Mouse (Mus musculus) hindbrain, embryonic 14.5 days (tissue): ENCODE results near the gene Gm10271. TPM values are rescaled to one million over a fixed set of nuclear protein-coding genes. Genes with fewer than 3 reads are reported as not detected.

Source experiments
- ATAC-seq: fragments of 200-750 bp; cut with Nextera tagmentation; 2 replicates; pipeline ENCODE4 v1.8.0; 2017; ENCODE audit warnings: moderate number of reproducible peaks, mild to moderate bottlenecking, moderate TSS enrichment, moderate library complexity; ENCODE audit not compliant: low FRiP score
- DNase-seq: peaks from one replicate; pipeline ENCODE4 v3.0.0-alpha.2; 2015; ENCODE audit warnings: low spot score
- H3K27ac ChIP-seq: fragments of 300-500 bp; sonication (generic); 2 replicates; pipeline ENCODE4 v1.5.1; 2014; ENCODE audit warnings: mild to moderate bottlenecking, moderate library complexity
- H3K27me3 ChIP-seq: fragments of 300-500 bp; sonication (generic); 2 replicates; pipeline ENCODE4 v1.6.1; 2014; ENCODE audit warnings: mild to moderate bottlenecking, low read length, mixed read lengths; ENCODE audit not compliant: control insufficient read depth, insufficient read depth
- H3K36me3 ChIP-seq: fragments of 300-500 bp; sonication (generic); replicated peaks from 2 replicates; pipeline ENCODE4 v1.6.1; 2014; ENCODE audit not compliant: control insufficient read depth, insufficient read depth
- H3K4me1 ChIP-seq: fragments of 300-500 bp; sonication (generic); replicated peaks from 2 replicates; pipeline ENCODE4 v1.6.1; 2014; ENCODE audit warnings: antibody characterized with exemption, low read length, mixed read lengths; ENCODE audit not compliant: control insufficient read depth, insufficient read depth
- H3K4me2 ChIP-seq: fragments of 300-500 bp; sonication (generic); replicated peaks from 2 replicates; pipeline ENCODE4 v1.6.1; 2014; ENCODE audit warnings: mild to moderate bottlenecking, moderate library complexity
- H3K4me3 ChIP-seq: fragments of 300-500 bp; sonication (generic); replicated peaks from 2 replicates; pipeline ENCODE4 v1.5.1; 2014; ENCODE audit warnings: mild to moderate bottlenecking, low read length
- H3K9ac ChIP-seq: fragments of 300-500 bp; sonication (generic); 2 replicates; pipeline ENCODE4 v1.6.1; 2014
- H3K9me3 ChIP-seq: fragments of 300-500 bp; sonication (generic); 2 replicates; pipeline ENCODE4 v1.6.1; 2016; ENCODE audit warnings: low read length; ENCODE audit not compliant: control insufficient read depth
- WGBS: fragments of 180-500 bp; shearing (Covaris S2); extraction: QIAGEN DNeasy Blood & Tissue Kit; methylation state at CpG from one replicate; pipeline ENCODE4 v1.1.7; 2014; 5-methylcytosine and 5-hydroxymethylcytosine counted together
- polyA plus RNA-seq: library from polyadenylated mRNA; unstranded; fragments of >200 nt; fragmentation: Nextera tagmentation; extraction: Ambion mirVana; gene quantifications from 2 replicates; pipeline ENCODE4 v1.2.1, GENCODE M21; 2014

The Gm10271 gene
- polyA plus RNA-seq, 1 experiment from 2014 or later = not detected

DNA sequence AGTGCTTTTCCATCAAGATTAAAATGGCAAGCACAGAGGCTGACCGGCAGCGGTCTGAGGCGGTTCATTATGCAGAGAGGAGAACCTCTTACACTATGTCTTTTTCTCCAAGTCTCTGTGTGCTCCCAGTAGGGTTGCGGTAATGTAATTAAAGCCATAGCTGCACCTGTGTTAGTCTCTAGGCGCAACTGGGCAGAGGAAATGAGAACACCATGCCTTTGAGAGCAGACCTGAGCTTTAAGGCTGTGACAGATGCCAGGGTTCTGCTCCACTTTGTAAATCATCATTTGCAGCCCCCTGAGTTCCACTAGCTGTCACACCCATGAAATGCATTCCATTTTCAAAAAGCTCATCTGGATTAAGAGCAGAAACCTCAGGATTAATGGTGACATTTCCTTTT lies 32.3 kb upstream of the Gm10271 start:
- no peaks in the 10 kb centered on the region for H3K9me3 ChIP-seq
- H3K27me3 ChIP-seq = no peaks in the 10 kb centered on the region
- no peak for ATAC-seq
- no peak overlapping the region for H3K9ac ChIP-seq
- no peak overlapping the region for H3K4me3 ChIP-seq
- peak overlapping the region; percentile 26; the same call in 1 of the 2 replicates for H3K27ac ChIP-seq
- WGBS = 54% methylated on average over 5 of the region's 5 CpGs
- H3K4me2 ChIP-seq = no peak overlapping the region
- no peaks in the 10 kb centered on the region for H3K36me3 ChIP-seq
- H3K4me1 ChIP-seq = no peaks in the 10 kb centered on the region
- DNase-seq = no peak

DNA sequence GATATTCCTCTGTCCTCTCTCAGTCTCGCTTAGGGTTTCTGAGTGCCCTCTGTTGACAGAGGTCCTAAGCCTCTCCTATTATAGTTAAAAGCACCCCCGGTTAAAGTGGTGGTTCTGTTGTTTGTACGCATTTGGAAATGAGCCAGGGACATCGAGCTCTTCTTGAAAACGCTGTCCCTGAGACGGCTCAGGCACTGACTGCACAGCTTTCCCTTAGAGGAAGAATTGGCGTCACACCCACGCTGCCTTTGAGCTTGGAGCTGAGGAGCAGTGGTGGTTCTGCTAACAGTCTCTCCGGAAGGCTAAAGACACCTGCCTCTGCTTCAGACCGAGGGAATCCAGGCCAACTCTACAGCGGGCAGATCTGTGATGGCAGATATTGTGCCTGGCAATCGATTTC lies 28.6 kb upstream of the Gm10271 start:
- H3K27me3 ChIP-seq = no peaks in the 10 kb centered on the region
- H3K36me3 ChIP-seq = no peaks in the 10 kb centered on the region
- H3K27ac ChIP-seq = no peak overlapping the region
- WGBS = 68% methylated on average over 12 of the region's 12 CpGs
- H3K4me1 ChIP-seq = no peaks in the 10 kb centered on the region
- no peak overlapping the region for H3K4me3 ChIP-seq
- DNase-seq (no peak), ATAC-seq (no peak)
- no peak overlapping the region for H3K9ac ChIP-seq
- H3K9me3 ChIP-seq = no peaks in the 10 kb centered on the region
- H3K4me2 ChIP-seq = no peak overlapping the region

- H3K9ac ChIP-seq = no peak overlapping the region
- no peaks in the 10 kb centered on the region for H3K9me3 ChIP-seq
- no peak for DNase-seq
- 87% methylated on average over 17 of the region's 17 CpGs for WGBS
- H3K27ac ChIP-seq = no peak overlapping the region
- no peaks in the 10 kb centered on the region for H3K4me1 ChIP-seq
- H3K36me3 ChIP-seq = no peaks in the 10 kb centered on the region
- H3K4me2 ChIP-seq = no peak overlapping the region
- no peak for ATAC-seq
- H3K4me3 ChIP-seq = no peak overlapping the region
- no peaks in the 10 kb centered on the region for H3K27me3 ChIP-seq
Measured at GRCm38 (mm10) chr10:116998716-116999455, 26.5 kb upstream of the Gm10271 start.

DNA sequence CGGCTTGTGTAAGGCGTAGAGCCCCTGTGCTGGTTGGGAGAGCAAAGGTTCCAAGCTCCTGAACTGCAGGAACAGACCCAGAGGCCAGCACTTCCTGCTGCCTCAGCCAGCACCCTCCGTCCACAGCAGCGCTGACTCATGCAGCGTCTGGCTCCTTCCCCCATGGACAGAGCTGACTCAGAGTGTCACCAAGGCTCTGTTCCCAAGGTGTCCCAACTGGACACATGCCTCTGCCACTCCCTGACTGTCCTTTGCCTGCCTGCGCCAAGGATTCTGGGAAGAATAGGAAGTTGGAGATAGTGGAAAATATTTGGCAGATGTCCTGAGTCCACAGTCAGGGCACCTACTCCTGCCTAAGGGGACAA lies 23.8 kb upstream of the Gm10271 start:
- no peaks in the 10 kb centered on the region for H3K27me3 ChIP-seq
- H3K9ac ChIP-seq = no peak overlapping the region
- H3K4me3 ChIP-seq = no peak overlapping the region
- no peak for DNase-seq
- no peaks in the 10 kb centered on the region for H3K9me3 ChIP-seq
- H3K4me1 ChIP-seq = no peaks in the 10 kb centered on the region
- no peak overlapping the region for H3K27ac ChIP-seq
- ATAC-seq = no peak
- 82% methylated on average over 6 of the region's 6 CpGs for WGBS
- H3K36me3 ChIP-seq = no peaks in the 10 kb centered on the region
- H3K4me2 ChIP-seq = no peak overlapping the region

DNA sequence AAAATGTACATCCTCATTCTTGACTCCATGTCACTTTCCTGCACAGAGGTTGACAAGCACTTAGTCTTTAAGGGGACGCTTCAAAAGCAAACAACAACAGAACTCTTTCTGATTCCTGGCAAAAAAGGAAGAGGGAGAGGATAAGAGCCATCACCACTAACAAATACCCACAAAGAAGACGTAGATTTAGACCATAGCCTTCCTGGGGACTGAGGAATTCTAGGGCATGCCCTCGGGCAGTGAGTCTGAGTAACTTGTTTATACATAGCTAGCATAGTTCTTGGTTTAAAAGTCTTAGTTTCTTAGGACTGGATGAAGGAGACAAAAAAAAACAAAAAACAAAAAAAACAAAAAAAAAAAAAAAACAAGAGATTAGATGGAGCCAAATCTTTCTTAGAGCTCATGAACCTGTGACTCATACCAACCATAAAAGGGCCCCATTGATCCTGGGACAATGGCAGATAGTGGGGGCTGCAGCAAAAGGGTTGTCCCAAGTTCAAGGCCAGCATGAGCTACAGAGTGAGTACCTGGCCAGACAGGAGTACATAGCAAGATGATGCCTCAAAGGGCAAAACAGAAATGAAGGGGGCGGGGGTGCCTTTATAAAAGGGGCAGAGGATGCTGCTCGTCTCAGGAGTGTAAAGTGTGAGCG lies 23.3 kb upstream of the Gm10271 start:
- Histone ChIP-seq H3K4me1 (no peaks in the 10 kb centered on the region), H3K27me3 (no peaks in the 10 kb centered on the region), H3K4me3 (no peak overlapping the region), H3K36me3 (no peaks in the 10 kb centered on the region), H3K9me3 (no peaks in the 10 kb centered on the region), H3K9ac (no peak overlapping the region), H3K4me2 (no peak overlapping the region), H3K27ac (no peak overlapping the region)
- WGBS = 72% methylated on average over 6 of the region's 6 CpGs
- DNase-seq (no peak), ATAC-seq (no peak)

DNA sequence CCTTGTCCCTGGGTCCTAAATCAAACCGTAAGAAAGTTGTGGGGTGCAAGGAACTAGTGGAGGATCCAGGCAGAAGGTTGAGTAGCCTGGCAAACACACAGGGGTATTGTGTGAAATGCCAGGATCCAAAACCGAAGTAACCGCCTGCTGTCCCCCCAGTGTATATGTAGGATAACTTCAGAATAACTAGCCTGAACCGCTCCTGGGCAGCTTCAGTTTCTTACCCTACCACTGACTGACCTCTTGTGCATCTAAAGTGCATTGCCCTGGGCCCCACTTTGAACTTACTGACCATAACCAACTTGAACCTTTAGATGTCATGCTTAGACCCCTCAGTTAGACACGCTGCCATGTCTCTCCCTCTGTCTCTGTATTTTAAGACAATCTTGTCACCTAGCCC lies 22.8 kb upstream of the Gm10271 start:
- ATAC-seq (no peak), DNase-seq (no peak)
- Histone ChIP-seq H3K4me3 (no peak overlapping the region), H3K9me3 (no peaks in the 10 kb centered on the region), H3K36me3 (no peaks in the 10 kb centered on the region), H3K27me3 (no peaks in the 10 kb centered on the region; the same call in 1 of the 2 replicates), H3K9ac (no peak overlapping the region), H3K27ac (no peak overlapping the region), H3K4me2 (no peak overlapping the region), H3K4me1 (no peaks in the 10 kb centered on the region)
- WGBS = 83% methylated on average over 5 of the region's 5 CpGs

GRCm38 (mm10) chr10:116993971-116994370 lies 21.6 kb upstream of the Gm10271 start:
- DNase-seq = no peak
- H3K27me3 ChIP-seq = no peaks in the 10 kb centered on the region; the same call in 1 of the 2 replicates
- ATAC-seq = no peak
- no peaks in the 10 kb centered on the region for H3K36me3 ChIP-seq
- H3K27ac ChIP-seq = no peak overlapping the region
- 89% methylated on average over 8 of the region's 8 CpGs for WGBS
- no peaks in the 10 kb centered on the region for H3K9me3 ChIP-seq
- H3K4me2 ChIP-seq = no peak overlapping the region
- no peak overlapping the region for H3K9ac ChIP-seq
- no peak overlapping the region for H3K4me3 ChIP-seq
- H3K4me1 ChIP-seq = no peaks in the 10 kb centered on the region

GRCm38 (mm10) chr10:116986264-116987082 lies 14.1 kb upstream of the Gm10271 start, which contains the start of gene Best3:
TSS of gene Best3 (plus strand) at chr10:116986314.
- H3K4me2 ChIP-seq = peak within 1 kb of the TSS; percentile 22
- DNase-seq (no peak), ATAC-seq (no peak)
- H3K4me3 ChIP-seq = no peak within 1 kb of the TSS
- no peaks in the 10 kb centered on the region for H3K9me3 ChIP-seq
- H3K36me3 ChIP-seq = no peaks in the 10 kb centered on the region
- H3K27me3 ChIP-seq = no peaks in the 10 kb centered on the region; the same call in 1 of the 2 replicates
- H3K27ac ChIP-seq = 0 out of 2 replicates have a peak within 1 kb of the TSS, but pooled peaks have one; percentile 38
- H3K9ac ChIP-seq = no peak within 1 kb of the TSS
- peaks cover 13% of the 10 kb centered on the region for H3K4me1 ChIP-seq
- WGBS = 43% methylated on average over 21 of the region's 21 CpGs

DNA sequence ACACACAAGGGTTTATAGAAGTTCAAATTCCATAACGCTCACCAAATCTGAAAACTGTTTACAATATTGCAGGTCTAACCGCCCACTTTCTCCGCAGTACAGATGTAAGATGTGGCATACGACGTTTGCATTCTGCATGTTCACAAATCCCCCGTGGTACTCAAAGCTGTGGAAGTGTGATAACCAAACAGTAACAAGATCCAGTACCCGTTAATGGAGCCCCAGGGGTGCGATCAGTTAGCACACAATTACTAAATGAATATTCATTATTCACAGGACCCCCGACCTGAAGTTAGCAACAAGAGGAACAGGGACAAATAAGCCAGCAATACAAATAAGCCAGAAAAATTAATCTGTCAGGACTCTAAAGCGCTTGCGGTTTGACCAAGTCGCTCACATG lies 12.4 kb upstream of the Gm10271 start:
- Histone ChIP-seq H3K4me3 (no peak overlapping the region), H3K4me1 (peaks cover 13% of the 10 kb centered on the region), H3K27me3 (no peaks in the 10 kb centered on the region), H3K36me3 (no peaks in the 10 kb centered on the region), H3K9ac (no peak overlapping the region), H3K27ac (no peak overlapping the region), H3K9me3 (no peaks in the 10 kb centered on the region), H3K4me2 (no peak overlapping the region)
- 51% methylated on average over 12 of the region's 12 CpGs for WGBS
- no peak for ATAC-seq
- no peak for DNase-seq
